ENCODE assay signal across 8 mouse cellular contexts in genomic region chr13:107056318-107056717, GRCm38 (mm10). TPM values are rescaled to one million over a fixed set of nuclear protein-coding genes. Genes with fewer than 3 reads are reported as not detected.
DNase-seq lines count a peak whose midpoint lies in the region; ATAC-seq and TF ChIP-seq lines count a peak whose summit lies in the region.

No protein-coding gene starts in this region.

- H3K36me3 ChIP-seq in forebrain, postnatal 0 days (ENCODE audit: insufficient read depth) = no peaks in the 10 kb centered on the region
- H3K36me3 ChIP-seq in forebrain, embryonic 15.5 days = no peaks in the 10 kb centered on the region
- H3K36me3 ChIP-seq in ES-E14 (ENCODE audit: control insufficient read depth, insufficient read depth, low read length, poor library complexity, severe bottlenecking) = no peaks in the 10 kb centered on the region
- H3K36me3 ChIP-seq in neural tube, embryonic 15.5 days = no peaks in the 10 kb centered on the region

- no peak for DNase-seq in forebrain, postnatal 0 days
- peak; percentile 27 for DNase-seq in ES-E14 (ENCODE audit: low read depth, low spot score)
- peak; percentile 65 for DNase-seq in lung, postnatal 14 days
- DNase-seq in thymus, postnatal 25 days = peak; percentile 78
- DNase-seq in frontal cortex, postnatal 10 days (ENCODE audit: low spot score in 2 of 2) = no peak

- H3K4me1 ChIP-seq in forebrain, postnatal 0 days (ENCODE audit: insufficient read depth) = no peaks in the 10 kb centered on the region
- no peaks in the 10 kb centered on the region for H3K4me1 ChIP-seq in forebrain, embryonic 15.5 days
- H3K4me1 ChIP-seq in ES-E14 (ENCODE audit: control insufficient read depth in 2 of 2, insufficient read depth in 2 of 2, low read length in 2 of 2, poor library complexity in 1 of 2) = no peaks in the 10 kb centered on the region
- no peaks in the 10 kb centered on the region for H3K4me1 ChIP-seq in neural tube, embryonic 15.5 days

- H3K9me3 ChIP-seq in forebrain, postnatal 0 days (ENCODE audit: low read length) = no peaks in the 10 kb centered on the region
- H3K9me3 ChIP-seq in forebrain, embryonic 15.5 days = no peaks in the 10 kb centered on the region
- no peaks in the 10 kb centered on the region for H3K9me3 ChIP-seq in ES-E14 (ENCODE audit: control insufficient read depth, insufficient read depth, low read depth, low read length)
- H3K9me3 ChIP-seq in neural tube, embryonic 15.5 days (replicated peaks) = no peaks in the 10 kb centered on the region

- TF ChIP-seq CTCF in forebrain, postnatal 0 days (IDR thresholded peaks at IDR 0.05; ENCODE audit: low read depth) = 0 out of 2 replicates have a peak, but pooled peaks have one; percentile 6

- in situ Hi-C loops in ES-E14 (cut with MboI; ENCODE audit: low sequenced_read_pairs in 2 of 2, unreplicated experiment in 2 of 2) = no loop called here

- no peaks in the 10 kb centered on the region for H3K27me3 ChIP-seq in forebrain, postnatal 0 days (ENCODE audit: insufficient read depth, low read length)
- no peaks in the 10 kb centered on the region for H3K27me3 ChIP-seq in forebrain, embryonic 15.5 days
- no peaks in the 10 kb centered on the region for H3K27me3 ChIP-seq in neural tube, embryonic 15.5 days (replicated peaks)

- no peak overlapping the region for H3K4me3 ChIP-seq in forebrain, postnatal 0 days (ENCODE audit: low read depth, low read length)
- H3K4me3 ChIP-seq in forebrain, embryonic 15.5 days = no peak overlapping the region
- no peak overlapping the region for H3K4me3 ChIP-seq in ES-E14 (ENCODE audit: insufficient read depth in 1 of 2, low read depth in 1 of 2, low read length in 2 of 2, poor library complexity in 1 of 2, severe bottlenecking in 1 of 2)
- H3K4me3 ChIP-seq in neural tube, embryonic 15.5 days (replicated peaks) = no peak overlapping the region

- WGBS in forebrain, postnatal 0 days = 58% methylated on average over 4 of the region's 4 CpGs
- 58% methylated on average over 4 of the region's 4 CpGs for WGBS in forebrain, embryonic 15.5 days
- WGBS in neural tube, embryonic 15.5 days = 45% methylated on average over 4 of the region's 4 CpGs

- no peak overlapping the region for H3K9ac ChIP-seq in forebrain, postnatal 0 days
- no peak overlapping the region for H3K9ac ChIP-seq in forebrain, embryonic 15.5 days (replicated peaks)
- no peak overlapping the region for H3K9ac ChIP-seq in ES-E14 (ENCODE audit: insufficient read depth, low read depth, low read length, poor library complexity, severe bottlenecking)
- H3K9ac ChIP-seq in neural tube, embryonic 15.5 days (replicated peaks) = no peak overlapping the region

- ATAC-seq in forebrain, postnatal 0 days = no peak
- ATAC-seq in forebrain, embryonic 15.5 days (replicated peaks) = no peak
- peak; percentile 91 for ATAC-seq in erythroblast, adult 5-6 weeks (replicated peaks; ENCODE audit: low FRiP score, poor library complexity, severe bottlenecking)
- ATAC-seq in neural tube, embryonic 15.5 days (ENCODE audit: low FRiP score) = no peak

- no peak overlapping the region for H3K27ac ChIP-seq in forebrain, postnatal 0 days (ENCODE audit: low read depth, low read length)
- no peak overlapping the region for H3K27ac ChIP-seq in forebrain, embryonic 15.5 days (replicated peaks)
- no peak overlapping the region for H3K27ac ChIP-seq in ES-E14 (ENCODE audit: insufficient read depth, low read depth, low read length, poor library complexity, severe bottlenecking)
- H3K27ac ChIP-seq in neural tube, embryonic 15.5 days (replicated peaks) = no peak overlapping the region

- H3K4me2 ChIP-seq in forebrain, postnatal 0 days (ENCODE audit: low read depth) = no peak overlapping the region
- no peak overlapping the region for H3K4me2 ChIP-seq in forebrain, embryonic 15.5 days (replicated peaks)
- no peak overlapping the region for H3K4me2 ChIP-seq in neural tube, embryonic 15.5 days

TF ChIP-seq in ES-E14, 5 proteins besides CTCF, POLR2A, EP300 and RAD21:
- TF ChIP-seq ZNF384 (IDR thresholded peaks at IDR 0.05; ENCODE audit: low read depth, low read length) (no peak), CHD2 (IDR thresholded peaks at IDR 0.05; ENCODE audit: low read depth, low read length) (no peak), HCFC1 (IDR thresholded peaks at IDR 0.05; ENCODE audit: borderline replicate concordance, insufficient read depth, low read length) (no peak), MAFK (IDR thresholded peaks at IDR 0.05; ENCODE audit: insufficient read depth, low read depth, low read length) (no peak), ZC3H11A (IDR thresholded peaks at IDR 0.05; ENCODE audit: borderline replicate concordance, low read depth, low read length) (no peak)

RNA-seq across cellular contexts. Expression of gene Kif2a, which starts 34.4 kb away (rescaled TPM):
- 43.4 and 43.6 TPM in 2 replicates for total RNA-seq in forebrain, postnatal 0 days (2014; rRNA removed)
- 59.8 and 65.5 TPM in 2 replicates for polyA plus RNA-seq in forebrain, postnatal 0 days (2015; fragmentation: Nextera tagmentation; extraction: Ambion mirVana)
- polyA plus RNA-seq in forebrain, embryonic 15.5 days (2015; fragmentation: Nextera tagmentation; extraction: Ambion mirVana) = 48.9 and 54.8 TPM in 2 replicates
- 19.1 and 21.9 TPM in 2 replicates for total RNA-seq in ES-E14 (2012; rRNA removed)
- 213 and 257 TPM in 2 replicates for total RNA-seq in erythroblast, adult 5-6 weeks (2015; ENCODE audit: low replicate concordance)
- 160 and 229 TPM in 2 replicates for total RNA-seq in erythroblast, adult 5-6 weeks (2017; ENCODE audit: low replicate concordance)
- 48.6 and 79.7 TPM in 2 replicates for polyA plus RNA-seq in neural tube, embryonic 15.5 days (2015; fragmentation: Nextera tagmentation; extraction: Ambion mirVana)

Comparison
In these comparisons a context has a peak if more than half of its experiments do, and no peak if none do; other contexts are left out.
1. DNase-seq: peak in ES-E14 (single experiment), lung, postnatal 14 days (single experiment) and thymus, postnatal 25 days (single experiment); none in forebrain, postnatal 0 days (single experiment) and frontal cortex, postnatal 10 days (0 of 2).